ENCODE assay signal across 8 mouse cellular contexts in genomic region chr11:35985841-35986393, GRCm38 (mm10). TPM values are rescaled to one million over a fixed set of nuclear protein-coding genes. Genes with fewer than 3 reads are reported as not detected.
DNase-seq lines count a peak whose midpoint lies in the region; ATAC-seq and TF ChIP-seq lines count a peak whose summit lies in the region.

No protein-coding gene starts in this region.

- no peak overlapping the region for H3K27ac ChIP-seq in CH12.LX (ENCODE audit: insufficient read depth, low read depth)
- peak overlapping the region; percentile 58 for H3K27ac ChIP-seq in forebrain, embryonic 12.5 days
- no peak overlapping the region for H3K27ac ChIP-seq in intestine, embryonic 14.5 days (ENCODE audit: low read depth)
- H3K27ac ChIP-seq in stomach, embryonic 15.5 days, result no peak overlapping the region

- no peaks in the 10 kb centered on the region for H3K79me2 ChIP-seq in CH12.LX (replicated peaks; ENCODE audit: control insufficient read depth, extremely low read depth, insufficient read depth, poor library complexity, severe bottlenecking)

- TF ChIP-seq EP300 in CH12.LX (IDR thresholded peaks at IDR 0.05; ENCODE audit: low read length), result no peak

- no peaks in the 10 kb centered on the region for H3K36me3 ChIP-seq in CH12.LX (replicated peaks in 1 of 2; ENCODE audit: control insufficient read depth in 1 of 2, insufficient read depth in 1 of 2, low read length in 1 of 2)
- H3K36me3 ChIP-seq in forebrain, embryonic 12.5 days (replicated peaks), result no peaks in the 10 kb centered on the region
- H3K36me3 ChIP-seq in intestine, embryonic 14.5 days (ENCODE audit: control insufficient read depth, insufficient read depth, low read length), result no peaks in the 10 kb centered on the region
- no peaks in the 10 kb centered on the region for H3K36me3 ChIP-seq in stomach, embryonic 15.5 days

- no peak overlapping the region for H3K9ac ChIP-seq in CH12.LX (ENCODE audit: insufficient read depth, low read depth)
- peak overlapping the region; percentile 41; the same call in 1 of the 2 replicates for H3K9ac ChIP-seq in forebrain, embryonic 12.5 days
- no peak overlapping the region for H3K9ac ChIP-seq in intestine, embryonic 14.5 days (ENCODE audit: low read length)
- no peak overlapping the region for H3K9ac ChIP-seq in stomach, embryonic 15.5 days

- TF ChIP-seq CTCF in CH12.LX (conservative IDR thresholded peaks at IDR 0.05 in 1 of 2, IDR thresholded peaks at IDR 0.05 in 1 of 2; ENCODE audit: low read depth in 2 of 2, low read length in 2 of 2), result no peak

- peak; percentile 31 for DNase-seq in CH12.LX (ENCODE audit: extremely low read depth)
- DNase-seq in adrenal gland, postnatal 10 days, result peak; percentile 42
- DNase-seq in intestine, embryonic 14.5 days (ENCODE audit: low spot score), result peak; percentile 70
- peak; percentile 69 to 92 for DNase-seq in left cerebral cortex, adult 8-10 months (ENCODE audit: low spot score in 2 of 2)
- no peak for DNase-seq in c-Kit-positive CD71-positive TER-119-positive erythroid progenitor cells, embryonic 14.5 days (ENCODE audit: low spot score)

- in situ Hi-C loops in CH12.LX (cut with MboI; ENCODE audit: low pct_ligation_motif_present, low pct_unique_long_range_greater_than_20kb, low sequenced_read_pairs), result loop anchor here (25.0 kb wide), 1 partner anchor 299 kb away; no protein-coding TSS in a partner anchor

- peak; percentile 82 for ATAC-seq in forebrain, embryonic 12.5 days (ENCODE audit: low FRiP score)
- ATAC-seq in intestine, embryonic 14.5 days (replicated peaks; ENCODE audit: low FRiP score, low TSS enrichment, low read depth), result peak; percentile 71
- peak; percentile 42; the same call in 1 of the 2 replicates for ATAC-seq in megakaryocyte progenitor cell, adult 5-6 weeks (replicated peaks; ENCODE audit: poor library complexity)
- ATAC-seq in stomach, embryonic 15.5 days (ENCODE audit: insufficient read depth, low FRiP score, low read depth), result peak; percentile 75; the same call in 1 of the 2 replicates

- H3K4me2 ChIP-seq in CH12.LX (ENCODE audit: insufficient read depth, low read depth, poor library complexity, severe bottlenecking), result no peak overlapping the region
- H3K4me2 ChIP-seq in forebrain, embryonic 12.5 days, result peak overlapping the region; percentile 50
- H3K4me2 ChIP-seq in intestine, embryonic 14.5 days (ENCODE audit: low read length), result peak overlapping the region; percentile 44
- peak overlapping the region; percentile 61 for H3K4me2 ChIP-seq in stomach, embryonic 15.5 days

- no peak for TF ChIP-seq POLR2A in CH12.LX (IDR thresholded peaks at IDR 0.05; ENCODE audit: low read depth, low read length)

- H3K4me1 ChIP-seq in CH12.LX (ENCODE audit: control insufficient read depth in 1 of 2, insufficient read depth in 2 of 2), result peaks cover 0 to 13% of the 10 kb centered on the region in 2 experiments; a peak in 1 of 4 replicates
- peaks cover 9% of the 10 kb centered on the region for H3K4me1 ChIP-seq in forebrain, embryonic 12.5 days
- H3K4me1 ChIP-seq in intestine, embryonic 14.5 days (replicated peaks; ENCODE audit: control insufficient read depth, insufficient read depth, low read length), result no peaks in the 10 kb centered on the region; the same call in none of the 2 replicates
- 0 out of 2 replicates have a peak, but pooled peaks cover 6% of the 10 kb centered on the region for H3K4me1 ChIP-seq in stomach, embryonic 15.5 days

- WGBS in forebrain, embryonic 12.5 days, result 2% methylated on average over 19 of the region's 19 CpGs
- WGBS in intestine, embryonic 14.5 days, result under 1% methylated on average over 19 of the region's 19 CpGs
- WGBS in stomach, embryonic 15.5 days, result 2% methylated on average over 19 of the region's 19 CpGs

- TF ChIP-seq RAD21 in CH12.LX (IDR thresholded peaks at IDR 0.05; ENCODE audit: low read depth, low read length), result no peak

- dilution Hi-C loops in CH12.LX (cut with MboI; ENCODE audit: extremely low pct_ligation_motif_present, extremely low pct_unique_long_range_greater_than_20kb, low sequenced_read_pairs), result no loop called here

- no peaks in the 10 kb centered on the region for H3K9me3 ChIP-seq in CH12.LX (replicated peaks; ENCODE audit: low read length)
- no peaks in the 10 kb centered on the region for H3K9me3 ChIP-seq in forebrain, embryonic 12.5 days
- no peaks in the 10 kb centered on the region for H3K9me3 ChIP-seq in intestine, embryonic 14.5 days (ENCODE audit: control insufficient read depth, low read length)
- no peaks in the 10 kb centered on the region for H3K9me3 ChIP-seq in stomach, embryonic 15.5 days

- H3K4me3 ChIP-seq in CH12.LX (replicated peaks in 1 of 3; ENCODE audit: low read depth in 2 of 3, low read length in 2 of 3, poor library complexity in 1 of 3), result peak overlapping the region in 1 of 3 experiments; percentile 6
- peak overlapping the region; percentile 26 for H3K4me3 ChIP-seq in forebrain, embryonic 12.5 days (replicated peaks)
- H3K4me3 ChIP-seq in intestine, embryonic 14.5 days (ENCODE audit: low read depth, low read length), result peak overlapping the region; percentile 24
- H3K4me3 ChIP-seq in stomach, embryonic 15.5 days (replicated peaks), result peak overlapping the region; percentile 28

- no peaks in the 10 kb centered on the region for H3K27me3 ChIP-seq in CH12.LX (replicated peaks)
- H3K27me3 ChIP-seq in forebrain, embryonic 12.5 days, result peaks cover 25% of the 10 kb centered on the region
- peaks cover 6% of the 10 kb centered on the region; the same call in 1 of the 2 replicates for H3K27me3 ChIP-seq in intestine, embryonic 14.5 days (replicated peaks; ENCODE audit: control insufficient read depth, insufficient read depth, low read length)
- no peaks in the 10 kb centered on the region for H3K27me3 ChIP-seq in stomach, embryonic 15.5 days (replicated peaks)

TF ChIP-seq in CH12.LX, 34 proteins besides CTCF, POLR2A, EP300 and RAD21:
- TF ChIP-seq PAX5 (IDR thresholded peaks at IDR 0.05; ENCODE audit: low read length) (no peak), ZMIZ1 (IDR thresholded peaks at IDR 0.05; ENCODE audit: low read depth, low read length) (no peak), SMC3 (IDR thresholded peaks at IDR 0.05; ENCODE audit: low read depth, low read length) (no peak), SIN3A (IDR thresholded peaks at IDR 0.05; ENCODE audit: low read length) (no peak), JUN (IDR thresholded peaks at IDR 0.05; ENCODE audit: insufficient read depth, low read depth, low read length) (no peak)

RNA-seq across cellular contexts. Expression of gene Wwc1, which starts 5.6 kb away (rescaled TPM):
- total RNA-seq in CH12.LX (2012; rRNA removed) (0.89 and 1.5 TPM in 2 replicates), CH12.LX (2014; rRNA removed) (2.0 and 2.4 TPM in 2 replicates)
- 8.7 and 13.8 TPM in 2 replicates for polyA plus RNA-seq in CH12.LX (2012; ENCODE audit: insufficient read length, low read depth)
- 10 to 100 TPM; 34.1 to 35.0 TPM for total RNA-seq in adrenal gland, postnatal 10 days (2021)
- polyA plus RNA-seq in forebrain, embryonic 12.5 days (2016; fragmentation: Nextera tagmentation; extraction: Ambion mirVana), result 6.7 and 10.3 TPM in 2 replicates
- 9.3 and 12.4 TPM in 2 replicates for polyA plus RNA-seq in intestine, embryonic 14.5 days (2014; fragmentation: Nextera tagmentation; extraction: Ambion mirVana)
- total RNA-seq in left cerebral cortex, adult 8-10 months (2022), result 100 to 1,000 TPM in 3 of 4 experiments, 10 to 100 TPM in 1; 95.1 to 109 (median 101) TPM
- total RNA-seq in megakaryocyte progenitor cell, adult 5-6 weeks (2015), result 0.02 TPM in 1 of 2 replicates, not detected in the other
- 0.03 TPM in 1 of 2 replicates, not detected in the other for total RNA-seq in megakaryocyte progenitor cell, adult 5-6 weeks (2017)
- 10.9 and 12.6 TPM in 2 replicates for polyA plus RNA-seq in stomach, embryonic 15.5 days (2015; fragmentation: Nextera tagmentation; extraction: Ambion mirVana)

Comparison
In these comparisons a context has a peak if more than half of its experiments do, and no peak if none do; other contexts are left out.
1. RNA of gene Wwc1, which starts 5.6 kb away (total RNA-seq): 95.1 to 109 TPM in left cerebral cortex, adult 8-10 months and 34.1 to 35.0 TPM in adrenal gland, postnatal 10 days; 0.89 to 2.4 TPM in CH12.LX and 0.02 to 0.03 TPM in megakaryocyte progenitor cell, adult 5-6 weeks; every median in the first group is over 10 times any median in the second.
2. Peak in every context shown above with its lines, with median percentiles within 50 percentile points of each other: ATAC-seq.